Mouse (Mus musculus) monocyte, adult 2 months (primary cell): ENCODE results near the gene Brpf1.

Experiments used
- DNase-seq, 2 experiments: peaks; one replicate each; pipeline ENCODE4 v3.0.0; 2022; ENCODE audit warnings: low spot score in 2 of 2, low read depth in 1 of 2

Brpf1 gene

GRCm38 (mm10) chr6:113351653-113352052 lies 44.7 kb downstream of the Brpf1 start:
- DNase-seq: peak in 1 of 2 experiments; percentile 13

- no peak for DNase-seq
Measured at GRCm38 (mm10) chr6:113352820-113353219, 45.9 kb downstream of the Brpf1 start.

- no peak for DNase-seq
Measured at GRCm38 (mm10) chr6:113353696-113354095, 46.8 kb downstream of the Brpf1 start.

- no peak for DNase-seq
Measured at GRCm38 (mm10) chr6:113361476-113361875, 54.5 kb downstream of the Brpf1 start.

GRCm38 (mm10) chr6:113362241-113362640 lies 55.3 kb downstream of the Brpf1 start:
- no peak for DNase-seq

GRCm38 (mm10) chr6:113364518-113365135 lies 57.7 kb downstream of the Brpf1 start:
- no peak for DNase-seq

GRCm38 (mm10) chr6:113366639-113367038 lies 59.7 kb downstream of the Brpf1 start:
- no peak for DNase-seq

- DNase-seq: no peak
Measured at GRCm38 (mm10) chr6:113367574-113367973, 60.6 kb downstream of the Brpf1 start.

- DNase-seq: no peak
Measured at GRCm38 (mm10) chr6:113368124-113368523, 61.2 kb downstream of the Brpf1 start.

GRCm38 (mm10) chr6:113368577-113368976 lies 61.6 kb downstream of the Brpf1 start:
- DNase-seq: no peak

- no peak for DNase-seq
Measured at GRCm38 (mm10) chr6:113370194-113370929, 63.4 kb downstream of the Brpf1 start.

GRCm38 (mm10) chr6:113373491-113373890 lies 66.6 kb downstream of the Brpf1 start:
- DNase-seq: no peak
